In the genomic region with DNA sequence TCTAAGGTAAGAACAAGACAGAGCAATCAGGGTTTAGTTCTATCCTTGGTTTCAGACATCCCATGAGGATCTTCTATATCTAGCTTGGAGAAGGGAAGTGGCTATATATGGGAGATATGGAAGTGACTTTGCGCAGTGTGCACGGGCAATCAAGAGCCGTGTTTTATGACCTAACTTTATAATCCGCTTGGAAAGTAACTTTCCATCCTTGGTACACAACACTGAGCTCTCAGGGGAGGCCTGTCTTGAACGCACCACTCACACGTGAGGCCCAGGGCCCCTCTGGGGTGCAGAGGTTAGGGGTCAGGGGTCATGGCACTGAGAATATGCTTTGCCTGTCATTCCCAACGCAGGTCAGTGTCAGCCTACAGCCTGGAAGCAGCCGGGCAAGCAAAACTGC, we compare ENCODE assay signal across 20 mouse cellular contexts. TPM values are rescaled to one million over a fixed set of nuclear protein-coding genes. Genes with fewer than 3 reads are reported as not detected.
DNase-seq lines count a peak whose midpoint lies in the region; ATAC-seq lines count a peak whose summit lies in the region.
"Had no signal": no experiment of that assay in that cellular context is flagged by ENCODE, and none has a peak within 500 bp of the region (broad histone marks: within the 10 kb centered on the region; RNA-seq: fewer than 3 reads in every experiment).

No protein-coding gene starts in this region.

- H3K27me3 ChIP-seq in heart, embryonic 12.5 days (replicated peaks) = no peaks in the 10 kb centered on the region
- H3K27me3 ChIP-seq in hindbrain, embryonic 16.5 days (replicated peaks; ENCODE audit: control insufficient read depth, insufficient read depth, low read length) = no peaks in the 10 kb centered on the region
- no peaks in the 10 kb centered on the region for H3K27me3 ChIP-seq in hindbrain, embryonic 10.5 days (ENCODE audit: insufficient read depth, poor library complexity, severe bottlenecking)
- no peaks in the 10 kb centered on the region for H3K27me3 ChIP-seq in intestine, embryonic 16.5 days (replicated peaks; ENCODE audit: control insufficient read depth, insufficient read depth, low read length)
- H3K27me3 ChIP-seq: CH12.LX; embryonic facial prominence, embryonic 13.5 days; hindbrain, embryonic 13.5 days; Patski had no signal

- DNase-seq in heart, postnatal 36 days = no peak
- DNase-seq in hindbrain, embryonic 10.5 days (ENCODE audit: low spot score) = no peak
- DNase-seq in yolk sac, embryonic 10.5 days (ENCODE audit: low spot score) = peak; percentile 9
- no peak for DNase-seq in cerebellum, adult 9-10 months
- DNase-seq: adrenal gland, postnatal 14 days; cerebellum, adult 11-12 months; cerebellum, adult 9-11 months; cerebellum, postnatal 36 days; gastrocnemius, adult 2 months; gastrocnemius, postnatal 25 days; kidney, adult 11 months had no signal

- no peak overlapping the region for H3K4me2 ChIP-seq in heart, embryonic 12.5 days
- H3K4me2 ChIP-seq in hindbrain, embryonic 16.5 days (ENCODE audit: low read length) = no peak overlapping the region
- H3K4me2 ChIP-seq in intestine, embryonic 16.5 days (ENCODE audit: low read depth, low read length) = no peak overlapping the region
- H3K4me2 ChIP-seq: embryonic facial prominence, embryonic 13.5 days; hindbrain, embryonic 13.5 days had no signal

- no peak for ATAC-seq in heart, embryonic 12.5 days (ENCODE audit: insufficient number of reproducible peaks, low FRiP score)
- 0 out of 2 replicates have a peak, but pooled peaks have one; percentile 21 for ATAC-seq in hindbrain, embryonic 16.5 days
- ATAC-seq in intestine, embryonic 16.5 days = peak; percentile 68
- ATAC-seq: activated CD4-positive, CD25-positive, alpha-beta regulatory T cell, adult 4 months; forebrain, embryonic 14.5 days; Patski had no signal

- H3K27ac ChIP-seq in heart, embryonic 12.5 days (ENCODE audit: poor library complexity, severe bottlenecking) = 0 out of 2 replicates have a peak overlapping the region, but pooled peaks have one; percentile 88
- no peak overlapping the region for H3K27ac ChIP-seq in hindbrain, embryonic 16.5 days (ENCODE audit: low read depth, low read length)
- H3K27ac ChIP-seq in hindbrain, embryonic 10.5 days = no peak overlapping the region
- no peak overlapping the region for H3K27ac ChIP-seq in intestine, embryonic 16.5 days (ENCODE audit: low read length)
- H3K27ac ChIP-seq: embryonic facial prominence, embryonic 13.5 days; gastrocnemius, adult 2 months; hindbrain, embryonic 13.5 days had no signal

- H3K4me1 ChIP-seq in heart, embryonic 12.5 days (replicated peaks) = peaks cover 41% of the 10 kb centered on the region
- H3K4me1 ChIP-seq in hindbrain, embryonic 16.5 days (ENCODE audit: control insufficient read depth, insufficient read depth, low read depth, low read length) = no peaks in the 10 kb centered on the region
- H3K4me1 ChIP-seq in hindbrain, embryonic 10.5 days (replicated peaks) = peaks cover 4% of the 10 kb centered on the region; the same call in 1 of the 2 replicates
- no peaks in the 10 kb centered on the region for H3K4me1 ChIP-seq in intestine, embryonic 16.5 days (ENCODE audit: control insufficient read depth, insufficient read depth, low read length)
- H3K4me1 ChIP-seq: embryonic facial prominence, embryonic 13.5 days; hindbrain, embryonic 13.5 days had no signal

- H3K36me3 ChIP-seq in heart, embryonic 12.5 days = peaks cover 31% of the 10 kb centered on the region
- peaks cover 14% of the 10 kb centered on the region for H3K36me3 ChIP-seq in hindbrain, embryonic 16.5 days (ENCODE audit: control insufficient read depth, insufficient read depth, low read length)
- H3K36me3 ChIP-seq in hindbrain, embryonic 10.5 days = peaks cover 80% of the 10 kb centered on the region
- no peaks in the 10 kb centered on the region; the same call in 1 of the 2 replicates for H3K36me3 ChIP-seq in intestine, embryonic 16.5 days (ENCODE audit: control insufficient read depth, insufficient read depth, low read length)

- no peak overlapping the region for H3K9ac ChIP-seq in heart, embryonic 12.5 days
- no peak overlapping the region for H3K9ac ChIP-seq in hindbrain, embryonic 16.5 days (ENCODE audit: low read depth, low read length)
- no peak overlapping the region for H3K9ac ChIP-seq in intestine, embryonic 16.5 days (ENCODE audit: low read depth, low read length)
- H3K9ac ChIP-seq: embryonic facial prominence, embryonic 13.5 days; hindbrain, embryonic 13.5 days had no signal

- 72% methylated on average over 8 of the region's 8 CpGs for WGBS in heart, embryonic 12.5 days
- WGBS in hindbrain, embryonic 16.5 days = 77% methylated on average over 8 of the region's 8 CpGs
- WGBS in hindbrain, embryonic 10.5 days = 71% methylated on average over 8 of the region's 8 CpGs
- 52% methylated on average over 8 of the region's 8 CpGs for WGBS in intestine, embryonic 16.5 days

- H3K9me3 ChIP-seq in heart, embryonic 12.5 days (replicated peaks) = no peaks in the 10 kb centered on the region
- no peaks in the 10 kb centered on the region for H3K9me3 ChIP-seq in hindbrain, embryonic 16.5 days (ENCODE audit: control insufficient read depth, low read length)
- H3K9me3 ChIP-seq in hindbrain, embryonic 10.5 days = no peaks in the 10 kb centered on the region
- no peaks in the 10 kb centered on the region for H3K9me3 ChIP-seq in intestine, embryonic 16.5 days (ENCODE audit: control insufficient read depth, low read length)
- H3K9me3 ChIP-seq: embryonic facial prominence, embryonic 13.5 days; hindbrain, embryonic 13.5 days had no signal

- no peak overlapping the region for H3K4me3 ChIP-seq in heart, embryonic 12.5 days
- H3K4me3 ChIP-seq in hindbrain, embryonic 16.5 days (ENCODE audit: low read length) = no peak overlapping the region
- no peak overlapping the region for H3K4me3 ChIP-seq in hindbrain, embryonic 10.5 days
- no peak overlapping the region for H3K4me3 ChIP-seq in intestine, embryonic 16.5 days (ENCODE audit: low read length)
- H3K4me3 ChIP-seq: embryonic facial prominence, embryonic 13.5 days; gastrocnemius, adult 2 months; hindbrain, embryonic 13.5 days had no signal

- intact Hi-C loops in heart, postnatal 36 days (cut with DNase I) = no loop called here

RNA-seq across cellular contexts. Expression of gene Aasdh, which starts 38.5 kb away (rescaled TPM):
- polyA plus RNA-seq in heart, embryonic 12.5 days (2016; fragmentation: Nextera tagmentation; extraction: Ambion mirVana) = 16.4 and 17.8 TPM in 2 replicates
- total RNA-seq in heart, postnatal 36 days (2021) = 10 to 100 TPM; 13.9 to 16.2 TPM
- 14.0 and 16.9 TPM in 2 replicates for polyA plus RNA-seq in hindbrain, embryonic 16.5 days (2015; fragmentation: Nextera tagmentation; extraction: Ambion mirVana)
- polyA plus RNA-seq in hindbrain, embryonic 10.5 days (2016; fragmentation: Nextera tagmentation; extraction: Ambion mirVana) = 17.6 and 23.3 TPM in 2 replicates
- polyA plus RNA-seq in intestine, embryonic 16.5 days (2015; fragmentation: Nextera tagmentation; extraction: Ambion mirVana) = 13.6 and 15.0 TPM in 2 replicates
